Mouse (Mus musculus): ENCODE data around the gene Eif4g1. TPM values are rescaled to one million over a fixed set of nuclear protein-coding genes. Genes with fewer than 3 reads are reported as not detected.
A peak's percentile ranks its signal among the peaks of the same experiment; 100 is the strongest.

The Eif4g1 gene
- polyA plus RNA-seq, 1 experiment = 125 TPM

DNA sequence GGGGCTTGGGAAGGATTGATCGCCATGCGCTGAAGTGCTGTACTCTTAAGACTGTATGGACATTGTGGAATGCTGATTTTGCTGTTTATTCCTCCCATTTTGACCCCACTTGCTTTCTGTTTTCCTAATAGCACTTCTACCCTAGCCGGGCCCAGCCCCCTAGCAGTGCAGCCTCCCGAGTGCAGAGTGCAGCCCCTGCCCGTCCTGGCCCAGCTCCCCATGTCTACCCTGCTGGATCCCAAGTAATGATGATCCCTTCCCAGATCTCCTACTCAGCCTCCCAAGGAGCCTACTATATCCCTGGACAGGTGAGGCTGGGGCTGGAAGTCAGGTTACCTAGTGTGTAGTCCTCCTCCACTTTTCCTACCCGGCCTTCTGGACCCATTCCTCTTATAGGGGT lies 7.1 kb downstream of the Eif4g1 start:
- Histone ChIP-seq H3K4me1 (ENCODE audit: control insufficient read depth, insufficient read depth, low read length) (peaks cover 6% of the 10 kb centered on the region), H3K4me3 (replicated peaks; ENCODE audit: control insufficient read depth, low read depth, low read length) (no peak overlapping the region), H3K27ac (ENCODE audit: control insufficient read depth, insufficient read depth, low read depth, low read length, poor library complexity) (no peak overlapping the region)
- TF ChIP-seq CTCF (IDR thresholded peaks at IDR 0.05; ENCODE audit: control insufficient read depth, insufficient read depth, low read length) = no peak
- TF ChIP-seq POLR2A (IDR thresholded peaks at IDR 0.05; ENCODE audit: borderline replicate concordance, control insufficient read depth, low read depth, low read length) = no peak
- 91% methylated on average over 6 of the region's 6 CpGs for WGBS

DNA sequence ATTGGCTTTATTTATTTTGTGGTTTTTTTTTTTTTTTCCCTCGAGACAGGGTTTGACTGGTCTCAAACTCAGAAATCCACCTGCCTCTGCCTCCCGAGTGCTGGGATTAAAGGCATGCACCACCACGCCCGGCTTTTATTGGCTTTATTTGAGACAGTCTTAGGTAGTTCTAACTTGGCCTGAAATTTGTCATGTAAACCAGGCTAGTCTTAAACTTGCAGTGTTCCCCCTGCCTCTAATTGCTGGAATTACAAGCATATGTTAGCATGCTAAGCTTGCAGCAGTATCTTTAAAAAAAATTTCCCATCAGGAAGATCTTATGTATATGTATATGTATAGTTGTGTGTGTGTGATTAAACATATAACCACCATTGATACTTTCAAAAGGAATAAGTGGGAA lies 8.6 kb downstream of the Eif4g1 start:
- Histone ChIP-seq H3K4me1 (ENCODE audit: control insufficient read depth, insufficient read depth, low read length) (peaks cover 6% of the 10 kb centered on the region), H3K27ac (ENCODE audit: control insufficient read depth, insufficient read depth, low read depth, low read length, poor library complexity) (no peak overlapping the region), H3K4me3 (replicated peaks; ENCODE audit: control insufficient read depth, low read depth, low read length) (no peak overlapping the region)
- no peak for TF ChIP-seq CTCF (IDR thresholded peaks at IDR 0.05; ENCODE audit: control insufficient read depth, insufficient read depth, low read length)
- TF ChIP-seq POLR2A (IDR thresholded peaks at IDR 0.05; ENCODE audit: borderline replicate concordance, control insufficient read depth, low read depth, low read length) = no peak
- WGBS = 69% methylated on average over 4 of the region's 4 CpGs

DNA sequence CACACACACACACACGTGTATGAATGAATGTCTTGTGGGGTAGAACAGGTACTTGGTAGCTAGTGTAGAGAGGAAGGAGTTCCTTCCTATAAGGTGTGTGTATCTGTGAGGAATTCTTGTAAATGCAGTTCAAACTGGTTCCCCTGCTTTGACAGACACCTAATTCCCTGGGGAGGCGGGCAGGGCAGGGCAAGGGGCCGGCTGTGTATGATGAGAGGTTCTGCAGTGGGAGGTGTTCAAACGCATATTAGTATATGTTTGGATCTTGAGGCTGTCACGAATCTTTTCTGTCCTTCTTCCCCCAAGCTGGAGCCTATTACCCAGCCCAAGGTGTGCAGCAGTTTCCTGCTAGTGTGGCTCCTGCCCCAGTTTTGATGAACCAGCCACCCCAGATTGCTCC lies 9.3 kb downstream of the Eif4g1 start:
- H3K4me3 ChIP-seq (replicated peaks; ENCODE audit: control insufficient read depth, low read depth, low read length) = no peak overlapping the region
- TF ChIP-seq CTCF (IDR thresholded peaks at IDR 0.05; ENCODE audit: control insufficient read depth, insufficient read depth, low read length) (no peak), POLR2A (IDR thresholded peaks at IDR 0.05; ENCODE audit: borderline replicate concordance, control insufficient read depth, low read depth, low read length) (no peak)
- H3K27ac ChIP-seq (ENCODE audit: control insufficient read depth, insufficient read depth, low read depth, low read length, poor library complexity) = peak overlapping the region; percentile 47
- H3K4me1 ChIP-seq (ENCODE audit: control insufficient read depth, insufficient read depth, low read length) = peaks cover 5% of the 10 kb centered on the region
- 60% methylated on average over 5 of the region's 5 CpGs for WGBS

GRCm38 (mm10) chr16:20677974-20678675 lies 10.0 kb downstream of the Eif4g1 start:
- Histone ChIP-seq H3K4me1 (ENCODE audit: control insufficient read depth, insufficient read depth, low read length) (peaks cover 5% of the 10 kb centered on the region), H3K4me3 (replicated peaks; ENCODE audit: control insufficient read depth, low read depth, low read length) (peak overlapping the region; percentile 7), H3K27ac (ENCODE audit: control insufficient read depth, insufficient read depth, low read depth, low read length, poor library complexity) (peak overlapping the region; percentile 47)
- TF ChIP-seq CTCF (IDR thresholded peaks at IDR 0.05; ENCODE audit: control insufficient read depth, insufficient read depth, low read length) = no peak
- TF ChIP-seq POLR2A (IDR thresholded peaks at IDR 0.05; ENCODE audit: borderline replicate concordance, control insufficient read depth, low read depth, low read length) = no peak
- WGBS = 41% methylated on average over 10 of the region's 10 CpGs

DNA sequence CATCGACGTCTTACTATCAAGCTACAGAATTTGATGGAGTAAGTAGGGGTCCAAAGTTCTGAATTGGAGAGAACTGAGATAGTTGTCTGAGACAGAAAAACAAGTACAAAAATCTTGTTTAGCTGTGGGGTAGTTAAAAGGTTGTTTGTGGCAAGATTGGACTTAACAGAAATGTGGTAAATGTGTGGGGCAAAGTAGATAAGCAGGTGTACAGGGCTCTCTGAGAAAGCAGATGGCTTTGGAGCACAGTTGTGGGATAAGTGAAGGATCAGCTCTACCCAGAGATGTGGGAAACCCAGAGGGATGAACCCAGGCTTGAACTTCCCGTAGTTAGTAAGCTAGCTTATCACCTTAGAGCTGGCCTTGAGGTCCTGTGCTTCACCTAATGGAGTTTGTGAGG lies 22.7 kb downstream of the Eif4g1 start:
- H3K4me3 ChIP-seq (replicated peaks; ENCODE audit: control insufficient read depth, low read depth, low read length) = no peak overlapping the region
- H3K4me1 ChIP-seq (ENCODE audit: control insufficient read depth, insufficient read depth, low read length) = no peaks in the 10 kb centered on the region; the same call in 1 of the 2 replicates
- 70% methylated on average over 3 of the region's 3 CpGs for WGBS
- TF ChIP-seq CTCF (IDR thresholded peaks at IDR 0.05; ENCODE audit: control insufficient read depth, insufficient read depth, low read length) = no peak
- no peak for TF ChIP-seq POLR2A (IDR thresholded peaks at IDR 0.05; ENCODE audit: borderline replicate concordance, control insufficient read depth, low read depth, low read length)
- no peak overlapping the region for H3K27ac ChIP-seq (ENCODE audit: control insufficient read depth, insufficient read depth, low read depth, low read length, poor library complexity)

DNA sequence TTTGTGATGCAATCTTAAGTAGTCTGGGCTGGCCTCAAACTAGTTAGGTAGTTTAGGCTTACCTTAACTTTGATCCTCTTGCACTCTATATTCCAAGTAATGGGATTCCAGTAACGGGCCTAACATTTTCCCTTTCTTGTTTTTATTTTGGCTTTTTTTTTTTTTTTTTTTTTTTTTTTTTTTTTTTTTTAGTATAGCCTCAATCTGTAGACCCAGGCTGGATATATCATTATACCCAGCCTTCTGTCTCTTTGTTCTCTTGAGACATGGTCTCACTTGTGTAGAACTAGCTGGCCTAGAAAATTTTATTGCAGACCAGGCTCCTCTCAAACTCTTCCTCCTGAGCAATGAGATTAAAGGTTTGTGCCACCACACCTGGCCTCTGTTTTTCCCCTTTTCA lies 23.5 kb downstream of the Eif4g1 start:
- Histone ChIP-seq H3K27ac (ENCODE audit: control insufficient read depth, insufficient read depth, low read depth, low read length, poor library complexity) (no peak overlapping the region), H3K4me1 (ENCODE audit: control insufficient read depth, insufficient read depth, low read length) (no peaks in the 10 kb centered on the region; the same call in 1 of the 2 replicates), H3K4me3 (replicated peaks; ENCODE audit: control insufficient read depth, low read depth, low read length) (no peak overlapping the region)
- no peak for TF ChIP-seq CTCF (IDR thresholded peaks at IDR 0.05; ENCODE audit: control insufficient read depth, insufficient read depth, low read length)
- no peak for TF ChIP-seq POLR2A (IDR thresholded peaks at IDR 0.05; ENCODE audit: borderline replicate concordance, control insufficient read depth, low read depth, low read length)
- WGBS = 88% methylated on average over 1 of the region's 1 CpGs

- no peak overlapping the region for H3K4me3 ChIP-seq (replicated peaks; ENCODE audit: control insufficient read depth, low read depth, low read length)
- TF ChIP-seq CTCF (IDR thresholded peaks at IDR 0.05; ENCODE audit: control insufficient read depth, insufficient read depth, low read length) = no peak
- no peak for TF ChIP-seq POLR2A (IDR thresholded peaks at IDR 0.05; ENCODE audit: borderline replicate concordance, control insufficient read depth, low read depth, low read length)
- H3K4me1 ChIP-seq (ENCODE audit: control insufficient read depth, insufficient read depth, low read length) = no peaks in the 10 kb centered on the region; the same call in 1 of the 2 replicates
Observed at GRCm38 (mm10) chr16:20692241-20692965, 24.3 kb downstream of the Eif4g1 start.

GRCm38 (mm10) chr16:20693111-20693701 lies 25.1 kb downstream of the Eif4g1 start, which contains the start of gene Fam131a:
TSS of gene Fam131a (plus strand) at chr16:20693241.
- TF ChIP-seq CTCF (IDR thresholded peaks at IDR 0.05; ENCODE audit: control insufficient read depth, insufficient read depth, low read length) (no peak), POLR2A (IDR thresholded peaks at IDR 0.05; ENCODE audit: borderline replicate concordance, control insufficient read depth, low read depth, low read length) (0 out of 2 replicates have a peak, but pooled peaks have one; percentile 29)
- Histone ChIP-seq H3K4me1 (ENCODE audit: control insufficient read depth, insufficient read depth, low read length) (no peaks in the 10 kb centered on the region; the same call in 1 of the 2 replicates), H3K4me3 (replicated peaks; ENCODE audit: control insufficient read depth, low read depth, low read length) (peak within 1 kb of the TSS; percentile 57), H3K27ac (ENCODE audit: control insufficient read depth, insufficient read depth, low read depth, low read length, poor library complexity) (peak within 1 kb of the TSS; percentile 12; the same call in 1 of the 2 replicates)
- WGBS = 2% methylated on average over 37 of the region's 37 CpGs

More at GRCm38 (mm10) chr16:20692241-20692965, 24.3 kb downstream of the Eif4g1 start:
- no peak overlapping the region for H3K27ac ChIP-seq (ENCODE audit: control insufficient read depth, insufficient read depth, low read depth, low read length, poor library complexity)
- WGBS = 84% methylated on average over 16 of the region's 16 CpGs
